In the genomic region with DNA sequence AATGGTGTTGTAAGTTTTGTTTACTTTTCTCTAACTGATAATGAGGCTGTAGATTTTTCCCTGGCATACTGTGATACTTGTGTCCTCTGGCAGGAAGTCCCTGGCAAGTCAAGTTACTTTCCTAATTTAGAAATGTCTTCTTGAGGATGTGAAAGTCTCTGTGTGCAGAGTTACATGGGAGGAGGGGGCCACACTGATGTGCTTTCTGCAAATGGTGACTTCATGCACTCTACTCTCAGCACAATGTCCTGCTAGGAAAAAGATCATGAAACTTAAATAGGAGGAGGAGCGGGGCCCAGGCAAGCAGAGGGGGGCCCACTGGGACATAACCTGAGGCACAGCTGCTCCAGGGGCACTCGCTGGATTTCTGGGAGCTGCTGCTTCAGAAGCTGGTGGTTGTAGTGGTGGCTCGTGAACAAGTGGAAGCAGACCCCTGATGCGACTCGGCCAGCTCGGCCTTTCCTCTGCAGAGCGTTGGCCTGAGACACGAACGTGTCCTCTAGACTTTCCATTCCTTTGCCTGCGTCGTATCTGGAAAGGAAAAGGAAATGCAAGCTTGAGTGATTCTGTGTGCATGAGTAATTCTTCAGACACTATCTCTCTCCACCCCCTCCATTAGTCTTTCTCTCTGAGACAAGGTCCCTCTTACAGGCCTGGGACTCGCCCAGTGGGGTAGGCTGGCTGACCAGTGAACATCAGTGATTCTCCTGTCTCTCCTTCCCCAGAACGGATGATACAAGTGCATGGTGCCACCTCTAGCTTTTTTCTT, we compare ENCODE assay signal across 9 mouse cellular contexts. TPM values are rescaled to one million over a fixed set of nuclear protein-coding genes. Genes with fewer than 3 reads are reported as not detected.
A peak's percentile ranks its signal among the peaks of the same experiment; 100 is the strongest.
DNase-seq lines count a peak whose midpoint lies in the region; ATAC-seq lines count a peak whose summit lies in the region.
"Had no signal": no experiment of that assay in that cellular context is flagged by ENCODE, and none has a peak within 500 bp of the region (broad histone marks: within the 10 kb centered on the region; RNA-seq: fewer than 3 reads in every experiment).

No protein-coding gene starts in this region.

- DNase-seq in layer of hippocampus, adult 9-11 months, result peak; percentile 23
- DNase-seq in layer of hippocampus, postnatal 10 days (ENCODE audit: low spot score in 2 of 2), result no peak
- no peak for DNase-seq in liver, embryonic 13.5 days
- peak; percentile 57 for DNase-seq in splenic B cell, adult 2 months (ENCODE audit: low read depth, low spot score)
- DNase-seq in spleen, adult 12 weeks (ENCODE audit: low spot score), result no peak
- DNase-seq in thymus, postnatal 14 days, result no peak

- H3K36me3 ChIP-seq in liver, embryonic 13.5 days, result peaks cover 71% of the 10 kb centered on the region
- peaks cover 19% of the 10 kb centered on the region for H3K36me3 ChIP-seq in splenic B cell, adult 2 months (ENCODE audit: control insufficient read depth, insufficient read depth, low read length, poor library complexity, severe bottlenecking)

- 73% methylated on average over 13 of the region's 13 CpGs for WGBS in liver, embryonic 13.5 days (ENCODE audit: insufficient replicate concordance)

- no peak overlapping the region for H3K4me3 ChIP-seq in liver, embryonic 13.5 days (replicated peaks)
- H3K4me3 ChIP-seq: layer of hippocampus, adult 2 months; megakaryocyte, embryonic 14.5 days had no signal

- no peak overlapping the region for H3K4me2 ChIP-seq in liver, embryonic 13.5 days

- no peak overlapping the region for H3K9ac ChIP-seq in liver, embryonic 13.5 days

- H3K9me3 ChIP-seq in liver, embryonic 13.5 days (replicated peaks), result no peaks in the 10 kb centered on the region

- peak; percentile 36; the same call in 1 of the 2 replicates for ATAC-seq in common myeloid progenitor, adult 5-6 weeks (replicated peaks; ENCODE audit: low read depth, poor library complexity, severe bottlenecking)
- 0 out of 2 replicates have a peak, but pooled peaks have one; percentile 29 for ATAC-seq in liver, embryonic 13.5 days (ENCODE audit: low read depth)

- no peaks in the 10 kb centered on the region for H3K27me3 ChIP-seq in liver, embryonic 13.5 days
- H3K27me3 ChIP-seq in splenic B cell, adult 2 months (ENCODE audit: control insufficient read depth, insufficient read depth, low read length, poor library complexity, severe bottlenecking), result no peaks in the 10 kb centered on the region
- H3K27me3 ChIP-seq: megakaryocyte, embryonic 14.5 days had no signal

- peaks cover 7% of the 10 kb centered on the region for H3K4me1 ChIP-seq in liver, embryonic 13.5 days (replicated peaks)

- no peak overlapping the region for H3K27ac ChIP-seq in liver, embryonic 13.5 days
- H3K27ac ChIP-seq: layer of hippocampus, adult 2 months had no signal

RNA-seq across cellular contexts. Expression of a gene that starts 28.7 kb away (rescaled TPM):
- total RNA-seq in layer of hippocampus, postnatal 10 days (2021), result 1 to 10 TPM; 5.1 to 6.8 TPM
- total RNA-seq in common myeloid progenitor, adult 5-6 weeks (2017), result 19.0 and 29.5 TPM in 2 replicates
- 43.5 and 50.9 TPM in 2 replicates for polyA plus RNA-seq in liver, embryonic 13.5 days (2015; fragmentation: Nextera tagmentation; extraction: Ambion mirVana)

RNA-seq across cellular contexts. Expression of a gene that starts 37.1 kb away (rescaled TPM):
- total RNA-seq in layer of hippocampus, postnatal 10 days (2021), result 10 to 100 TPM; 18.5 to 21.9 TPM
- total RNA-seq in common myeloid progenitor, adult 5-6 weeks (2017), result 7.2 and 13.0 TPM in 2 replicates
- polyA plus RNA-seq in liver, embryonic 13.5 days (2015; fragmentation: Nextera tagmentation; extraction: Ambion mirVana), result 9.9 and 13.6 TPM in 2 replicates

RNA-seq across cellular contexts. Expression of a gene that starts 37.3 kb away (rescaled TPM):
- total RNA-seq in layer of hippocampus, postnatal 10 days (2021), result 10 to 100 TPM; 54.2 to 59.1 TPM
- 17.7 and 18.3 TPM in 2 replicates for total RNA-seq in common myeloid progenitor, adult 5-6 weeks (2017)
- 3.4 and 4.6 TPM in 2 replicates for polyA plus RNA-seq in liver, embryonic 13.5 days (2015; fragmentation: Nextera tagmentation; extraction: Ambion mirVana)

RNA-seq across cellular contexts. Expression of a gene that starts 45.7 kb away (rescaled TPM):
- under 1 TPM; 0.16 to 0.22 TPM for total RNA-seq in layer of hippocampus, postnatal 10 days (2021)
- total RNA-seq in common myeloid progenitor, adult 5-6 weeks (2017), result not detected in 2 replicates
- polyA plus RNA-seq in liver, embryonic 13.5 days (2015; fragmentation: Nextera tagmentation; extraction: Ambion mirVana), result not detected in 2 replicates

RNA-seq across cellular contexts. Expression of a gene that starts 45.8 kb away (rescaled TPM):
- 100 to 1,000 TPM; 122 to 141 TPM for total RNA-seq in layer of hippocampus, postnatal 10 days (2021)
- total RNA-seq in common myeloid progenitor, adult 5-6 weeks (2017), result 493 and 496 TPM in 2 replicates
- 336 and 378 TPM in 2 replicates for polyA plus RNA-seq in liver, embryonic 13.5 days (2015; fragmentation: Nextera tagmentation; extraction: Ambion mirVana)

Comparison
In these comparisons a context has a peak if more than half of its experiments do, and no peak if none do; other contexts are left out.
1. DNase-seq: peak in layer of hippocampus, adult 9-11 months (single experiment) and splenic B cell, adult 2 months (single experiment); none in layer of hippocampus, postnatal 10 days (0 of 2), liver, embryonic 13.5 days (single experiment), spleen, adult 12 weeks (single experiment) and thymus, postnatal 14 days (single experiment).